Mouse (Mus musculus) monocyte, adult 2 months (primary cell): Measurements from ENCODE around the gene Npepps.
"Not testable (repeated sequence)": the region's sequence is repeated elsewhere in the genome, so short reads cannot be mapped to it uniquely, and the experiment has no call there.

Experiments
- DNase-seq, 2 experiments: peaks; one replicate each; pipeline ENCODE4 v3.0.0; 2022; ENCODE audit warnings: low spot score in 2 of 2, low read depth in 1 of 2

Gene Npepps

DNA sequence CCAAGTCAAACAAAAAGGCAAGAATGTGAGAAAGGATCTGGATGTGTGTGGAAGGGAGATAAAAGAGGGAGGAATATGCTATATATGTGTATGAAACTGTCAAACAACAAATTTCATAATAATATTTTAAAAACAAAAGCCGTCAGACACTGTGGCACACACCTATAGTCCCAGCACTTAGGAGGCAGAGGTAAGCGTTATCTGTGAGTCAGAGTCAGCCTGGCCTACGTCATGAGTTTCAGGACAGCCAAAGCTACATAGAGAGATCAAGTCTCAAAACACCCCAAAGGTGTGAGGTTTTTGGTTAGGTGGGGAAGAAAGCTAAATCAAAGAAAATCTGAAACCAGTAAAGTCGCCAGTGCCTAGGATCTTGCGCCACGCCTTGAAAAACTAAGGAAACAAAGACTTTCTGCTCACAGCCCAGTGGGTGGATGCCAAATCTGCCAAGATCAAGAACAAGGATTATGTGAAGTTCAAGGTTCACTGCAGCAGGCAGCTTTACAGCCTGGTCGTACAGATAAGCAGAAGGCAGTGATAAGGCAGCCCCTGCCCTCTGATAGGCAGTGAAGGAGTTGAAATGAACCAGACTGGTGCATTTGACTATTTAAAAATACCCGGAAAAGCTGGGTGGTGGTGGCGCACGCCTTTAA is 33.8 kb downstream of the Npepps start:
- no peak for DNase-seq

GRCm38 (mm10) chr11:97241321-97241720 is 39.1 kb downstream of the Npepps start:
- DNase-seq = no peak

DNA sequence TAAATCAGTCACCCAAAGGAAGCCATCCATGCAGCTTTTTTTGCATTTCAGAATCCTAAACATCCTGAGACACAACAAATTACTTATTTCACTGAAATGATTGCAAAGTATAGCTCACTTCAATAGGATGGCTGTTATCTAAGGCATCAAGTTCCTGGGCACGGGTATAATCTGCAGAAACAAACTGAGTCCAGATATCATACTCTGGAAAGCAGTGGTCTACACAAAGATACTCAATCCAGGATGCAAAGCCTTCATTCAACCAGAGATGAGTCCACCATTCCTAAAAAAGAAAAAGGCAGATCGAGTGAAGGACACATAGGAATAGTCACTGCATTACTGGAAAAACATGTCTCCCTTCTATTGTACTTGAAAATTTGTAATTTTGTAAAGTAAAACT is 42.5 kb downstream of the Npepps start:
- no peak for DNase-seq

- DNase-seq = no peak
Observed at GRCm38 (mm10) chr11:97232436-97232835, 48.0 kb downstream of the Npepps start.

GRCm38 (mm10) chr11:97229396-97229795 is 51.0 kb downstream of the Npepps start:
- DNase-seq = no peak

DNA sequence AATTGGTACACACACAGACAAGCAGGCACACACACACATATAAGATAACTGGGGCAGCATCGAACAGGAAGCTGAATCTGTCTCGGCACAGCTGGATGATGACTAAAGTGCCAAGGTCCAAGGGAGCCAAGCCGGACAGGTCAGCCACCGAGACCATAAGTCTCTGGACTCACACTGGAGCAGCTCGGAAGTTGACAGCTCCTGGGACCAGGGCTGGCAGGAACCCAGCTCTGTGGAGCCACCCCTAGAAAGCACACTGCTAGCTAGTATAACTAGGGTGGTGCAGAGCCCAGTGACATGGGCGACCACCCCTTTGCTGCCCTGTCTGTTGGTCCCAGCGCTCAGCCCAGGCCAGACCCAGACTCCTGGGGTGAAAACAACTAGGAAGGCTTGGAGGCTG is 51.5 kb downstream of the Npepps start:
- no peak for DNase-seq

GRCm38 (mm10) chr11:97226131-97226530 is 54.3 kb downstream of the Npepps start:
- DNase-seq = no peak

GRCm38 (mm10) chr11:97223485-97223884 is 57.0 kb downstream of the Npepps start:
- no peak for DNase-seq

DNA sequence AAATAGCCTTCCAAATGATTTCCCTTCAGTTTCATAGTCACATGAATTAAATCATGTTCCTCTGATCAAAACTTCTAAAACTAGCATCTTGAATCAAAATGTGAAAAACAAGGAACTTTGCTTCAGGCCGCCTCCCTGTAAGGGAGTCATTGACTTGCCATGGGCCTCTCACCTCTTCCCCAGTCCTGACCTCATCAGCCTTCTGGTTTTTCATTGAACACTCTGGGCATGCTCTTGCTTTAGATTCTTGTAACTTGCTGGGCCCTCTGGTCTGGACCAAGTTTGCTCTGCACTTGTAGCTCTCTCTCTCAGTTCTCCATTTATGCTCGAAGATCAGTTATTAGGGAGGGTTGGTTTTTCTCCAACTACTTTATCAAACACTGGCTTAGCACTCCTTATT is 58.8 kb downstream of the Npepps start:
- no peak for DNase-seq

GRCm38 (mm10) chr11:97220211-97220610 is 60.2 kb downstream of the Npepps start:
- DNase-seq = no peak

DNA sequence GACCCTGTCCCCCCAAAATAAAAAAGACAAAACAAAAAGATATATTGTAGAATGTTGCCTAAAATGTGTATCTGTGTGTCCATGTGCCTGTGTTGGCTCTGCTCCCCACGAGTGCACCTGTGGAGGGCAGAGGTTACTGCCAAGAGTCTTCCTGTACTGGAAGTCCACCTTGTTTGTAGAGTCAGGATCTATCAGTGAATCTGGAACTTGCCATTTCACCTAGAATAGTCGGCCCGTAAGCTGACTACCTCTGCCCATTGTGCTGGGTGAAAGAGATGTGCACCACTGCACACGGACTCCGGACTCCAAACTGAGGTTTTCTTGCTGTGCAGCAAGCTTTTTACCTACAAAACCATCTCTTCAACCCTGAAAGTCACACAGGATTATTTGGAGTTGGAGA is 66.0 kb downstream of the Npepps start:
- DNase-seq = no peak

DNA sequence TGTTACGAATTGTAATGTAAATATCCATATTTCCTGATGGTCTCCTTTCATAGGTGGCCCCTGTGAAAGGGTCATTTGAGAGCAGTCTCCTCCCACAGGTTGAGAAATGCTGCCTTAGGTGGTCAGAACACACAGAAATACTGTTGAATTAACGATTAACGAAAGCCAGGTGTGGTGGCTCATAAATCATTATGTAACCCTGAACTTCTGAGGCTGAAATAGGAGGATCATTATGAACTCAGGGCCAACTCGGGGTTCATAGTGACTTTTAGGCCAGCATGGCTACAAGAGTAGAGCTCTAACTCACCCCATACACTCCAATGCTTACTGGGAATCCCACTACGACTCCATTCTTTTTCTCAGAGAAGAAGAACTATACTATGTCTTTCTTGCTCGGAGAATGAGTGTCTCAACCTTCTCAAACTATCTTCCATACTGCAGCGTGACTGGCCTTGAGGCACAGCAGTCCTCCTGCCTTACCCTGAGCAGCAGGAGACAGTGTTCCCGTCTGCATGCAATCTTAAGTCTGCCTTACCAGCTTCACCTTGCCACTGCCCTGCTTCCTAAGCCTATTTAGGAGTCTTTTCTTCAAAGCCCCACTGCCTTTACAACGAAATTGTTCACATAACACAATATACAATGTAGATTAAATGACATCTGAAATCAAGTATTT is 69.6 kb downstream of the Npepps start:
- no peak for DNase-seq

GRCm38 (mm10) chr11:97207011-97207422 is 73.4 kb downstream of the Npepps start:
- no peak for DNase-seq

DNA sequence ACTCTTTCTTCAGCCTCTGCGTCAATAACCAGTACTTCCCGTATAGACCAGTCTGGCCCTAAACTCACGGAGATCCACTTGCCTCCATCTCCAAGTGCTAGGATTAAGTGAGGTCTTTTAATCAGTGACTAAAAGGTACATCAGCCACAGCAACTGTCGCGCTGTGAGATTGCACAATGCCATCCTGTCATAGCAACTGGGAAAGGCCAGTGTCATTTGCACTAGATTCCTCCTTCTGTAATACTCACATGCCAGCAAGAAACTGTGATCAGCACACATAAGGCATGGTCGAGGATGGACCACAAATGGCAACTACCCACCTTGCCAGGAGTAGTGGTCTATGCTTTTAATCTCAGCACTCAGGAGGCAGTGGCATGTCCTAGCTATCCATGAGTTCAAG is 80.9 kb downstream of the Npepps start:
- no peak for DNase-seq

DNA sequence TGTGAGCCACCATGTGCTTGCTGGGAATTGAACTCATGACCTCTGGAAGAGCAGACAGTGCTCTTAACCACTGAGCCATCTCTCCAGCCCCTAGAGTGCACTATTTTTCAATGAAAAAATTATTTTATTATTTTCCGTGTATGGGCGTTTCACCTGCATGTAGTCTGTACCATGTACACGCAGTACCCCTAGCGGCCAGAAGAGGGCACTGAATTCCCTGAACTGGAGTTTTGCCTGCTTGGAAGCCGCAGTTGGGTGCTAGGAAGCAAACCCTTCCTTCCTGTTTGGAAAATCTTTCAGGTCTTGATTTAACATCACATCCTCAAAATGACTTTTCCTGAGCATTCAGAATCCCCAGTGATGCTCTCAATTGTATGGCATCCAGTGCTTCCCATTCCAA is 81.8 kb downstream of the Npepps start:
- DNase-seq = peak; percentile 14 to 37

DNA sequence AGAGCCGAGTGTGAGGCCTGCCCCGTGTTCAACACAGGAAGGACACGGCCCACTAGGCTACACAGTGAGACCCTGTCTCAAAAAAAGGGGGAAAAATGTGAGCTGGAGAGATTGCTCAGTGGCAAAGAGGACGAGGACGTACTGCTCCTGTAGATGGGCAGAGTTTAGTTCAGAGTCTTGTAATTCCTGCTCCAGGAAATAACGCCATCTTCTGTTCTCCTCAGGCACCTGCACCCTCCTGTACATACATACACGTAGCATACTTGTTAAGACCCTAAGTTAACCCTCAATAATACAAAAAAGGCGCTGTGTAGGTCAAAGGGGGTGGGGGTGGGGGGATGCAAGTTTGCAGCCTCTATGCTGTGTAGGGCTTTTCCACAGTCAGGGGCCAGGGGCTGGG is 83.4 kb downstream of the Npepps start:
- no peak for DNase-seq

GRCm38 (mm10) chr11:97196541-97196940 is 83.9 kb downstream of the Npepps start:
- no peak for DNase-seq

GRCm38 (mm10) chr11:97192621-97192951 is 87.9 kb downstream of the Npepps start:
- DNase-seq = no peak

DNA sequence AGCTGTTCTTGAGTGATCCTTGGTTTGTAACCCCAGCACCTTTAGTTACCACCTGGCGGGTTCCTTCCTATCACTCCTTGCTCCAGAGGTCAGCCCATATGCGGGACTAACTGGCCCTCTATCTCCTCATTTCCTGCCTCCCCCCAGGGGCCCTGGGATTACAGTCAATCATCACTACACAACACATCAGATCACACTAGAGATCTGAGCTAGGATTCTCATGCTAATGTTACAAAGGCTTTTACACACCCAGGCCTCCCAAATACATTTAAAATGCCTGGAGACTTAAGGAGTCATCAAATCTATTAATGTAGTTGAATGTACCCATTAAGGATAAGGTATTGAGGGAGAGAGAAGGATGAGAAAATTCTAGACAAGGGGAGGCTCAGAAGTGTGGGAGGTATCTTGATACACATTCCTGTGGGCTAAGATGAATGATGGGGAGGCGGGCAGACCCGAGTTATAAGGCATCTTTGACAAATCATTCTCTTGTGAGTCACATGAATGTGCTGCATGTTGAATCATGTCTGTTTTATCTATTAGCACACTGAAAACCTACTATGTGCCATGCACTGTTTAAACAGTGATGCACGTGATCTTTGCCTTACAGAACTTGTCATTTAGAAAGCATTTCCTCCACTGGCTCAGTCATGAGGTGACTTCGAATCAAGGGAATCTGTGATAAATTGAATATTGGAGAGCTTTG is 88.4 kb downstream of the Npepps start:
- no peak for DNase-seq

- no peak for DNase-seq
Observed at GRCm38 (mm10) chr11:97190992-97191391, 89.4 kb downstream of the Npepps start.

DNA sequence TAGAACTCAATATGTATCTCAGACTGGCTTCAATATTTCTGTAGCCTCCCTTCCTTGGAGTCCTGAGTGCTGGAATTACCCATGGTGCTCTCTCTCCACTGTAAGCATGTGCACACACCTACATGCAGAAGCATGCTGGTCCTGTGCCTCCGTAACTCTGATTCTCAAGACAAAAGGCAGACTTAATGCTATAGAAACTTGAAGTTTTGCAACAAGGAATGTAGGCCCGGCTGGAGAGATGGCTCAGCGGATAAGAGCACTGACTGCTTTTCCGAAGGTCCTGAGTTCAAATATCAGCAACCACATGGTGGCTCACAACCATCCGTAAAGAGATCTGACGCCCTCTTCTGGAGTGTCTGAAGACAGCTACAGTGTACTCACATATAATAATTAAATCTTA is 90.8 kb downstream of the Npepps start:
- not testable (repeated sequence) for DNase-seq

DNA sequence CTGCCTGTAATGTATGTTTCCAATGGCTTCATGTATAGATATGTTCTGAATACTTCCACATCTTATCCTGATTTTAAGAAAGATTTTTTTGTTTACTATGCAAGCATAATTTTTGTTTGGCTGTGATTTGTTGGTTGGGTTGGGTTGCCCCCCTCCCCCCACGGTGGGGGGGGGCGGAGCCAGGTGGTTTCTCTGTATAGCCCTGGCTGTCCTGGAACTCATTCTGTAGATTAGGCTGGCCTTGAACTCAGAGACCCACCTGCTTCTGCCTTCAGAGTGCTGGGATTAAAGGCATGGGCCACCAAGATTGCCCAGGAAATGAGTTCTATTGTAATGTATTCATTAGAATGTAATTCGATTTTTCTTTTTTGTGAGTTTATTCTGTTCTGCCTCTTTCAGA is 91.2 kb downstream of the Npepps start:
- no peak for DNase-seq

GRCm38 (mm10) chr11:97188643-97188955 is 91.8 kb downstream of the Npepps start:
- DNase-seq = no peak
